Comparison of ENCODE assay signal across 26 mouse cellular contexts in genomic region chr8:61185274-61186198, GRCm38 (mm10). TPM values are rescaled to one million over a fixed set of nuclear protein-coding genes. Genes with fewer than 3 reads are reported as not detected.
DNase-seq lines count a peak whose midpoint lies in the region; ATAC-seq and TF ChIP-seq lines count a peak whose summit lies in the region.
"Had no signal": no experiment of that assay in that cellular context is flagged by ENCODE, and none has a peak within 500 bp of the region (broad histone marks: within the 10 kb centered on the region; RNA-seq: fewer than 3 reads in every experiment).

No protein-coding gene starts in this region.

- no peak for DNase-seq in heart, postnatal 0 days (ENCODE audit: low spot score)
- no peak for DNase-seq in heart, postnatal 4 days
- DNase-seq in lung, postnatal 0 days (ENCODE audit: low spot score), result peak; percentile 34
- no peak for DNase-seq in lung, postnatal 10 days
- DNase-seq: adrenal gland, postnatal 14 days; cerebellum, adult 18-20 months; cerebellum, adult 9-11 months; cerebellum, postnatal 36 days; embryo, embryonic 11 days; gastrocnemius, adult 2 months; gastrocnemius, postnatal 25 days; heart, adult 18-20 months; heart, postnatal 10 days had no signal

- TF ChIP-seq EP300 in heart, postnatal 0 days (IDR thresholded peaks at IDR 0.05; ENCODE audit: low read depth), result no peak
- TF ChIP-seq EP300 in lung, postnatal 0 days (IDR thresholded peaks at IDR 0.05), result no peak

- no peak for TF ChIP-seq CTCF in heart, postnatal 0 days (IDR thresholded peaks at IDR 0.05; ENCODE audit: low read depth)
- TF ChIP-seq CTCF in lung, postnatal 0 days (IDR thresholded peaks at IDR 0.05), result no peak

- H3K4me3 ChIP-seq in heart, postnatal 0 days (ENCODE audit: low read depth, low read length), result no peak overlapping the region
- H3K4me3 ChIP-seq in lung, postnatal 0 days (ENCODE audit: low read depth, low read length), result no peak overlapping the region
- H3K4me3 ChIP-seq: embryonic facial prominence, embryonic 15.5 days; erythroblast, embryonic 14.5 days; forebrain, embryonic 10.5 days; gastrocnemius, adult 2 months; heart, embryonic 13.5 days; hindbrain, embryonic 13.5 days; intestine, embryonic 15.5 days had no signal

- ATAC-seq in heart, postnatal 0 days (ENCODE audit: insufficient read depth, low read depth), result no peak
- peak; percentile 75 for ATAC-seq in lung, postnatal 0 days
- 0 out of 2 replicates have a peak, but pooled peaks have one; percentile 11 for ATAC-seq in common myeloid progenitor, adult 5-6 weeks (replicated peaks; ENCODE audit: low read depth, poor library complexity, severe bottlenecking)
- ATAC-seq in granulocyte monocyte progenitor cell, adult 5-6 weeks (replicated peaks; ENCODE audit: poor library complexity, severe bottlenecking), result no peak
- ATAC-seq: activated CD4-positive, CD25-positive, alpha-beta regulatory T cell, adult 4 months; CD4-positive, CD25-positive, alpha-beta regulatory T cell, adult 4 months; forebrain, embryonic 14.5 days; hindbrain, postnatal 0 days; intestine, embryonic 15.5 days; Patski had no signal

- H3K27ac ChIP-seq in heart, postnatal 0 days (ENCODE audit: low read depth), result 0 out of 2 replicates have a peak overlapping the region, but pooled peaks have one; percentile 34
- no peak overlapping the region for H3K27ac ChIP-seq in lung, postnatal 0 days (ENCODE audit: low read length)
- H3K27ac ChIP-seq: embryonic facial prominence, embryonic 15.5 days; forebrain, embryonic 10.5 days; gastrocnemius, adult 2 months; heart, embryonic 13.5 days; hindbrain, embryonic 13.5 days; hindbrain, postnatal 0 days; intestine, embryonic 15.5 days had no signal

- H3K9ac ChIP-seq in heart, postnatal 0 days (replicated peaks; ENCODE audit: low read depth, low read length), result no peak overlapping the region
- H3K9ac ChIP-seq in lung, postnatal 0 days (replicated peaks; ENCODE audit: low read depth), result no peak overlapping the region
- H3K9ac ChIP-seq: embryonic facial prominence, embryonic 15.5 days; heart, embryonic 13.5 days; hindbrain, embryonic 13.5 days; intestine, embryonic 15.5 days had no signal

- 54% methylated on average over 5 of the region's 5 CpGs for WGBS in heart, postnatal 0 days
- WGBS in lung, postnatal 0 days, result 35% methylated on average over 5 of the region's 5 CpGs

- no peak overlapping the region for H3K4me2 ChIP-seq in heart, postnatal 0 days (ENCODE audit: low read depth, low read length)
- no peak overlapping the region for H3K4me2 ChIP-seq in lung, postnatal 0 days (replicated peaks; ENCODE audit: low read depth, low read length)
- H3K4me2 ChIP-seq: embryonic facial prominence, embryonic 15.5 days; heart, embryonic 13.5 days; hindbrain, embryonic 13.5 days; intestine, embryonic 15.5 days had no signal

- no peaks in the 10 kb centered on the region for H3K9me3 ChIP-seq in heart, postnatal 0 days (replicated peaks; ENCODE audit: control insufficient read depth, low read length)
- no peaks in the 10 kb centered on the region for H3K9me3 ChIP-seq in lung, postnatal 0 days (ENCODE audit: low read length)
- H3K9me3 ChIP-seq: embryonic facial prominence, embryonic 15.5 days; forebrain, embryonic 10.5 days; hindbrain, embryonic 13.5 days; intestine, embryonic 15.5 days had no signal

- H3K36me3 ChIP-seq in heart, postnatal 0 days (replicated peaks; ENCODE audit: control insufficient read depth, insufficient read depth, low read length), result no peaks in the 10 kb centered on the region
- no peaks in the 10 kb centered on the region for H3K36me3 ChIP-seq in lung, postnatal 0 days (ENCODE audit: insufficient read depth, low read length)
- H3K36me3 ChIP-seq: embryonic facial prominence, embryonic 15.5 days; forebrain, embryonic 10.5 days; heart, embryonic 13.5 days; hindbrain, embryonic 13.5 days; intestine, embryonic 15.5 days had no signal

- H3K27me3 ChIP-seq in heart, postnatal 0 days (ENCODE audit: control insufficient read depth, insufficient read depth, low read length), result no peaks in the 10 kb centered on the region
- no peaks in the 10 kb centered on the region for H3K27me3 ChIP-seq in lung, postnatal 0 days (replicated peaks; ENCODE audit: insufficient read depth, low read length)
- H3K27me3 ChIP-seq: embryonic facial prominence, embryonic 15.5 days; heart, embryonic 13.5 days; hindbrain, embryonic 13.5 days; intestine, embryonic 15.5 days; Patski had no signal

- no peaks in the 10 kb centered on the region for H3K4me1 ChIP-seq in heart, postnatal 0 days (ENCODE audit: control insufficient read depth, insufficient read depth)
- H3K4me1 ChIP-seq in lung, postnatal 0 days (ENCODE audit: insufficient read depth, low read depth, low read length), result 0 out of 2 replicates have a peak, but pooled peaks cover 5% of the 10 kb centered on the region
- H3K4me1 ChIP-seq: embryonic facial prominence, embryonic 15.5 days; forebrain, embryonic 10.5 days; hindbrain, embryonic 13.5 days had no signal

RNA-seq across cellular contexts. Expression of gene Sh3rf1, which starts 38.1 kb away (rescaled TPM):
- 3.3 and 8.9 TPM in 2 replicates for total RNA-seq in heart, postnatal 0 days (2014; rRNA removed; ENCODE audit: low replicate concordance)
- polyA plus RNA-seq in heart, postnatal 0 days (2015; fragmentation: Nextera tagmentation; extraction: Ambion mirVana), result 2.4 and 2.7 TPM in 2 replicates
- total RNA-seq in heart, postnatal 4 days (2021), result 10 to 100 TPM; 10.1 to 11.3 TPM
- polyA plus RNA-seq in lung, postnatal 0 days (2015; fragmentation: Nextera tagmentation; extraction: Ambion mirVana), result 11.2 and 11.5 TPM in 2 replicates
- total RNA-seq in common myeloid progenitor, adult 5-6 weeks (2017), result 1.8 and 4.6 TPM in 2 replicates
- total RNA-seq in granulocyte monocyte progenitor cell, adult 5-6 weeks (2014; fragmentation: Nextera tagmentation), result 2.1 and 3.9 TPM in 2 replicates
- 2.0 and 2.2 TPM in 2 replicates for total RNA-seq in granulocyte monocyte progenitor cell, adult 5-6 weeks (2017)

Comparison
In these comparisons a context has a peak if more than half of its experiments do, and no peak if none do; other contexts are left out.
1. ATAC-seq: peak in lung, postnatal 0 days (single experiment) and common myeloid progenitor, adult 5-6 weeks (single experiment); none in heart, postnatal 0 days (single experiment) and granulocyte monocyte progenitor cell, adult 5-6 weeks (single experiment).